Mouse (Mus musculus) bone marrow macrophage, adult 2 months (primary cell): ENCODE measurements around the gene Anxa7. TPM values are rescaled to one million over a fixed set of nuclear protein-coding genes. Genes with fewer than 3 reads are reported as not detected.

Experiments
- H3K27ac ChIP-seq: 2 replicates; pipeline ENCODE4 v1.5.1; 2012; ENCODE audit warnings: low read depth, low read length; ENCODE audit not compliant: insufficient read depth
- H3K4me1 ChIP-seq: 2 replicates; pipeline ENCODE4 v1.6.1; 2012; ENCODE audit warnings: low read length; ENCODE audit not compliant: control insufficient read depth, insufficient read depth
- H3K4me3 ChIP-seq: 2 replicates; pipeline ENCODE4 v1.5.1; 2012; ENCODE audit warnings: mild to moderate bottlenecking, low read length, moderate library complexity; ENCODE audit not compliant: insufficient read depth
- CTCF ChIP-seq: IDR thresholded peaks from 2 replicates; pipeline ENCODE4 v1.5.1; 2012; ENCODE audit warnings: low read depth, mild to moderate bottlenecking, low read length, moderate library complexity
- POLR2A ChIP-seq: IDR thresholded peaks from 2 replicates; pipeline ENCODE4 v1.6.1; 2012; ENCODE audit warnings: mild to moderate bottlenecking, low read depth, low read length, borderline replicate concordance
- polyA plus RNA-seq: library from polyadenylated mRNA; stranded (reverse); fragments of >200 nt; gene quantifications from 2 replicates; pipeline ENCODE4 v1.2.4, GENCODE M21; 2012; ENCODE audit not compliant: missing spikeins, insufficient read depth, insufficient read length

Anxa7 gene
- polyA plus RNA-seq, 1 experiment, result 140 TPM

- TF ChIP-seq POLR2A, result no peak
- no peak for TF ChIP-seq CTCF
- Histone ChIP-seq H3K27ac (no peak overlapping the region), H3K4me1 (peaks cover 14% of the 10 kb centered on the region), H3K4me3 (no peak overlapping the region)
Observed at GRCm38 (mm10) chr14:20481211-20481610, 1.3 kb upstream of the Anxa7 start.

- peak overlapping the region; percentile 98 for H3K4me3 ChIP-seq
- TF ChIP-seq CTCF (no peak), POLR2A (no peak)
- H3K4me1 ChIP-seq, result peaks cover 18% of the 10 kb centered on the region
- H3K27ac ChIP-seq, result no peak overlapping the region
Observed at GRCm38 (mm10) chr14:20480195-20480579, 254 bp upstream of the Anxa7 start.

GRCm38 (mm10) chr14:20478801-20479200 lies 1.1 kb downstream of the Anxa7 start:
- H3K4me3 ChIP-seq, result peak overlapping the region; percentile 98
- TF ChIP-seq POLR2A (no peak), CTCF (no peak)
- peaks cover 18% of the 10 kb centered on the region for H3K4me1 ChIP-seq

GRCm38 (mm10) chr14:20478385-20478784 lies 1.5 kb downstream of the Anxa7 start:
- TF ChIP-seq POLR2A (no peak), CTCF (no peak)
- Histone ChIP-seq H3K4me1 (peaks cover 20% of the 10 kb centered on the region), H3K4me3 (peak overlapping the region; percentile 53), H3K27ac (peak overlapping the region; percentile 63)

More at GRCm38 (mm10) chr14:20478801-20479200, 1.1 kb downstream of the Anxa7 start:
- peak overlapping the region; percentile 82 for H3K27ac ChIP-seq

GRCm38 (mm10) chr14:20477261-20478025 lies 2.5 kb downstream of the Anxa7 start:
- TF ChIP-seq CTCF (no peak), POLR2A (no peak)
- peak overlapping the region; percentile 59 for H3K27ac ChIP-seq
- peak overlapping the region; percentile 42 for H3K4me3 ChIP-seq

GRCm38 (mm10) chr14:20460216-20460615 lies 19.7 kb downstream of the Anxa7 start:
- no peaks in the 10 kb centered on the region for H3K4me1 ChIP-seq
- H3K27ac ChIP-seq, result no peak overlapping the region
- no peak for TF ChIP-seq POLR2A
- no peak for TF ChIP-seq CTCF
- no peak overlapping the region for H3K4me3 ChIP-seq

More at GRCm38 (mm10) chr14:20477261-20478025, 2.5 kb downstream of the Anxa7 start:
- H3K4me1 ChIP-seq, result peaks cover 20% of the 10 kb centered on the region

- TF ChIP-seq POLR2A (no peak), CTCF (no peak)
- Histone ChIP-seq H3K4me1 (no peaks in the 10 kb centered on the region), H3K27ac (no peak overlapping the region), H3K4me3 (no peak overlapping the region)
Observed at GRCm38 (mm10) chr14:20458378-20458777, 21.6 kb downstream of the Anxa7 start.

GRCm38 (mm10) chr14:20452929-20453328 lies 27.0 kb downstream of the Anxa7 start:
- no peak overlapping the region for H3K4me3 ChIP-seq
- TF ChIP-seq POLR2A (no peak), CTCF (no peak)
- no peak overlapping the region for H3K27ac ChIP-seq
- H3K4me1 ChIP-seq, result no peaks in the 10 kb centered on the region

- H3K4me3 ChIP-seq, result no peak within 1 kb of the TSS
- no peaks in the 10 kb centered on the region for H3K4me1 ChIP-seq
- H3K27ac ChIP-seq, result no peak within 1 kb of the TSS
- TF ChIP-seq CTCF, result no peak
- no peak for TF ChIP-seq POLR2A
Observed at GRCm38 (mm10) chr14:20451765-20452331, 28.1 kb downstream of the Anxa7 start, which contains the start of gene Cfap70. Gene Cfap70, minus strand, starts transcription at chr14:20452226.

- Histone ChIP-seq H3K27ac (no peak overlapping the region), H3K4me1 (no peaks in the 10 kb centered on the region), H3K4me3 (no peak overlapping the region)
- TF ChIP-seq POLR2A (no peak), CTCF (no peak)
Observed at GRCm38 (mm10) chr14:20451302-20451701, 28.6 kb downstream of the Anxa7 start.
